Mouse (Mus musculus) CH12.LX (cell line): ENCODE data around the gene Slc6a12. TPM values are rescaled to one million over a fixed set of nuclear protein-coding genes. Genes with fewer than 3 reads are reported as not detected.

Experiments
- DNase-seq: peaks from one replicate; pipeline ENCODE4 v3.0.0-alpha.2; 2013; ENCODE audit errors: extremely low read depth
- H3K27ac ChIP-seq: 2 replicates; pipeline ENCODE4 v1.5.1; 2012; ENCODE audit warnings: low read depth, mild to moderate bottlenecking, control low read depth, moderate library complexity; ENCODE audit not compliant: insufficient read depth
- H3K27me3 ChIP-seq: replicated peaks from 2 replicates; pipeline ENCODE3; 2012; ENCODE audit warnings: inconsistent platforms
- H3K36me3 ChIP-seq, 2 experiments: replicated peaks in 1 of 2; 2 replicates each; pipeline versions ENCODE3 to v1.6.1; 2012; ENCODE audit warnings: inconsistent platforms in 1 of 2, low read length in 1 of 2, mild to moderate bottlenecking in 1 of 2, mixed read lengths in 1 of 2, moderate library complexity in 1 of 2; ENCODE audit not compliant: control insufficient read depth in 1 of 2, insufficient read depth in 1 of 2
- H3K4me1 ChIP-seq, 2 experiments: 2 replicates each; pipeline ENCODE4 v1.6.1; 2012; ENCODE audit warnings: inconsistent platforms in 1 of 2, moderate library complexity in 1 of 2; ENCODE audit not compliant: insufficient read depth in 2 of 2, control insufficient read depth in 1 of 2
- H3K4me2 ChIP-seq: 2 replicates; pipeline ENCODE4 v1.6.1; 2012; ENCODE audit warnings: low read depth, mild to moderate bottlenecking, control low read depth; ENCODE audit not compliant: poor library complexity, insufficient read depth, severe bottlenecking
- H3K4me3 ChIP-seq, 3 experiments: fragments of 150-350 bp in 1 of 3; sonication (generic) in 1 of 3; replicated peaks in 1 of 3; 2 replicates each; pipeline versions ENCODE3 to v1.5.1; 2011 to 2012; ENCODE audit warnings: low read depth in 2 of 3, low read length in 2 of 3, mild to moderate bottlenecking in 2 of 3, moderate library complexity in 2 of 3, control low read depth in 1 of 3, improper control_type of control experiment in 1 of 3, inconsistent platforms in 1 of 3, mixed read lengths in 1 of 3; ENCODE audit not compliant: poor library complexity in 1 of 3
- H3K79me2 ChIP-seq: replicated peaks from 2 replicates; pipeline ENCODE4 v1.6.1; 2012; ENCODE audit warnings: mild to moderate bottlenecking, moderate library complexity; ENCODE audit not compliant: control insufficient read depth, poor library complexity, insufficient read depth, severe bottlenecking; ENCODE audit errors: extremely low read depth
- H3K9ac ChIP-seq: 2 replicates; pipeline ENCODE4 v1.6.1; 2012; ENCODE audit warnings: low read depth, mild to moderate bottlenecking, control low read depth, moderate library complexity; ENCODE audit not compliant: insufficient read depth
- H3K9me3 ChIP-seq: replicated peaks from 2 replicates; pipeline ENCODE3; 2012; ENCODE audit warnings: low read length, inconsistent platforms, mixed read lengths
- BHLHE40 ChIP-seq: IDR thresholded peaks from 2 replicates; pipeline ENCODE4 v1.6.1; 2011; ENCODE audit warnings: mild to moderate bottlenecking, low read depth, low read length, improper control_type of control experiment
- CTCF ChIP-seq, 2 experiments: IDR thresholded peaks in 1 of 2; conservative IDR thresholded peaks in 1 of 2; 2 replicates each; pipeline ENCODE4 v1.5.1; 2011 to 2012; ENCODE audit warnings: low read depth in 2 of 2, low read length in 2 of 2, improper control_type of control experiment in 1 of 2, inconsistent platforms in 1 of 2, mild to moderate bottlenecking in 1 of 2, moderate library complexity in 1 of 2
- EP300 ChIP-seq: IDR thresholded peaks from 2 replicates; pipeline ENCODE4 v1.6.1; 2011; ENCODE audit warnings: low read length, improper control_type of control experiment
- ETS1 ChIP-seq: conservative IDR thresholded peaks from 2 replicates; pipeline ENCODE4 v1.6.1; 2012; ENCODE audit warnings: low read depth, mild to moderate bottlenecking, inconsistent platforms, low read length, improper control_type of control experiment, moderate library complexity
- GABPA ChIP-seq: IDR thresholded peaks from 2 replicates; pipeline ENCODE4 v1.6.1; 2012; ENCODE audit warnings: low read depth, low read length, improper control_type of control experiment, inconsistent platforms; ENCODE audit not compliant: insufficient replicate concordance
- HCFC1 ChIP-seq: IDR thresholded peaks from 2 replicates; pipeline ENCODE4 v1.6.1; 2012; ENCODE audit warnings: low read depth, mild to moderate bottlenecking, inconsistent platforms, low read length, improper control_type of control experiment
- IRF4 ChIP-seq: IDR thresholded peaks from 2 replicates; pipeline ENCODE4 v1.6.1; 2014; ENCODE audit warnings: low read depth, mild to moderate bottlenecking, inconsistent platforms, low read length, improper control_type of control experiment
- MAFK ChIP-seq: IDR thresholded peaks from 2 replicates; pipeline ENCODE4 v1.6.1; 2011; ENCODE audit warnings: low read length, improper control_type of control experiment; ENCODE audit not compliant: insufficient replicate concordance
- MAX ChIP-seq: IDR thresholded peaks from 2 replicates; pipeline ENCODE4 v1.6.1; 2011; ENCODE audit warnings: low read length, improper control_type of control experiment
- MEF2A ChIP-seq: IDR thresholded peaks from 2 replicates; pipeline ENCODE4 v1.6.1; 2014; ENCODE audit warnings: low read depth, mild to moderate bottlenecking, inconsistent platforms, low read length, improper control_type of control experiment, borderline replicate concordance
- MXI1 ChIP-seq: IDR thresholded peaks from 2 replicates; pipeline ENCODE4 v1.6.1; 2011; ENCODE audit warnings: mild to moderate bottlenecking, low read depth, low read length, improper control_type of control experiment
- NELFE ChIP-seq: IDR thresholded peaks from 2 replicates; pipeline ENCODE4 v1.6.1; 2011; ENCODE audit warnings: low read depth, low read length, improper control_type of control experiment
- RCOR1 ChIP-seq: conservative IDR thresholded peaks from 2 replicates; pipeline ENCODE4 v1.6.1; 2012; ENCODE audit warnings: low read depth, mild to moderate bottlenecking, inconsistent platforms, low read length, improper control_type of control experiment
- TCF12 ChIP-seq: IDR thresholded peaks from 2 replicates; pipeline ENCODE4 v1.6.1; 2014; ENCODE audit warnings: low read depth, mild to moderate bottlenecking, inconsistent platforms, low read length, improper control_type of control experiment
- UBTF ChIP-seq: IDR thresholded peaks from 2 replicates; pipeline ENCODE4 v1.6.1; 2012; ENCODE audit warnings: low read depth, mild to moderate bottlenecking, inconsistent platforms, low read length, improper control_type of control experiment, moderate library complexity
- USF1 ChIP-seq: IDR thresholded peaks from 2 replicates; pipeline ENCODE4 v1.6.1; 2014; ENCODE audit warnings: low read depth, mild to moderate bottlenecking, inconsistent platforms, low read length, improper control_type of control experiment
- ZC3H11A ChIP-seq: IDR thresholded peaks from 2 replicates; pipeline ENCODE4 v1.6.1; 2012; ENCODE audit warnings: low read depth, mild to moderate bottlenecking, inconsistent platforms, low read length, improper control_type of control experiment
- ZKSCAN1 ChIP-seq: IDR thresholded peaks from 2 replicates; pipeline ENCODE4 v1.6.1; 2012; ENCODE audit warnings: low read depth, inconsistent platforms, low read length, improper control_type of control experiment, borderline replicate concordance
- ZNF384 ChIP-seq: IDR thresholded peaks from 2 replicates; pipeline ENCODE4 v1.6.1; 2012; ENCODE audit warnings: low read depth, low read length, improper control_type of control experiment, inconsistent platforms
- dilution Hi-C: fragments of 300-500 bp; cut with MboI; formaldehyde crosslinking; loops from 2 replicates; pipeline ENCODE4 v1.14.3; 2020; ENCODE audit warnings: low sequenced_read_pairs; ENCODE audit not compliant: extremely low pct_unique_long_range_greater_than_20kb, extremely low pct_ligation_motif_present
- in situ Hi-C: fragments of 300-500 bp; cut with MboI; formaldehyde crosslinking; loops from 3 replicates; pipeline ENCODE4 v1.14.3; 2019; ENCODE audit warnings: low sequenced_read_pairs, low pct_ligation_motif_present, low pct_unique_long_range_greater_than_20kb, mixed read lengths
- polyA plus RNA-seq: library from polyadenylated mRNA; unstranded; fragments of >175 nt; gene quantifications from 2 replicates; pipeline ENCODE4 v1.2.1, GENCODE M21; 2012; ENCODE audit warnings: low read depth; ENCODE audit not compliant: insufficient read length
- total RNA-seq, 2 experiments: library from RNA; depleted of rRNA; stranded (reverse); fragments of 300-350 nt in 1 of 2; fragments of >200 nt in 1 of 2; gene quantifications; 2 replicates each; pipeline ENCODE4 v1.2.3; 2012 to 2014

Slc6a12 gene
- total and polyA plus RNA-seq, 3 experiments = 0.55 to 2.5 (median 2.5) TPM

GRCm38 (mm10) chr6:121338519-121338896 is 4.4 kb upstream of the Slc6a12 start:
- DNase-seq = no peak
- Histone ChIP-seq H3K9me3 (no peaks in the 10 kb centered on the region), H3K36me3 (peaks cover 0 to 13% of the 10 kb centered on the region in 2 experiments), H3K27ac (no peak overlapping the region), H3K4me2 (no peak overlapping the region), H3K4me1 (peaks cover 25 to 56% of the 10 kb centered on the region in 2 experiments), H3K4me3 (no peak overlapping the region), H3K9ac (no peak overlapping the region), H3K27me3 (no peaks in the 10 kb centered on the region), H3K79me2 (no peaks in the 10 kb centered on the region)
- in situ Hi-C loops = loop anchor here (5.0 to 10.0 kb wide), 2 partner anchors 151 to 196 kb away; no protein-coding TSS in a partner anchor
- TF ChIP-seq CTCF (conservative IDR thresholded peaks at IDR 0.05 in 1 of 2, IDR thresholded peaks at IDR 0.05 in 1 of 2; ENCODE audit: low read depth in 2 of 2, low read length in 2 of 2) (no peak), ZC3H11A (no peak), BHLHE40 (no peak), ZKSCAN1 (no peak), MEF2A (no peak), NELFE (no peak), UBTF (no peak), GABPA (no peak), USF1 (no peak), TCF12 (no peak), ETS1 (no peak), HCFC1 (no peak), MAFK (no peak), MAX (no peak), MXI1 (no peak)
- dilution Hi-C loops = no loop called here

- H3K4me2 ChIP-seq = peak overlapping the region; percentile 8; the same call in 1 of the 2 replicates
- H3K4me1 ChIP-seq = peaks cover 23 to 65% of the 10 kb centered on the region in 2 experiments
- H3K79me2 ChIP-seq = no peaks in the 10 kb centered on the region
- no peaks in the 10 kb centered on the region for H3K27me3 ChIP-seq
- peak; percentile 33 for DNase-seq
- peaks cover 0 to 13% of the 10 kb centered on the region in 2 experiments for H3K36me3 ChIP-seq
- no peak overlapping the region for H3K9ac ChIP-seq
- dilution Hi-C loops = no loop called here
- peak overlapping the region in 1 of 3 experiments; percentile 30 for H3K4me3 ChIP-seq
- TF ChIP-seq ETS1 (peak; percentile 25; the same call in 1 of the 2 replicates), ZNF384 (no peak), EP300 (peak; percentile 79), RCOR1 (no peak), ZKSCAN1 (no peak), ZC3H11A (no peak), IRF4 (0 out of 2 replicates have a peak, but pooled peaks have one; percentile 27), MEF2A (no peak), GABPA (no peak)
- TF ChIP-seq, all 38 proteins: peak for 3
- in situ Hi-C loops = no loop called here
- Histone ChIP-seq H3K9me3 (no peaks in the 10 kb centered on the region), H3K27ac (no peak overlapping the region)
Observed at GRCm38 (mm10) chr6:121341650-121342049, 1.2 kb upstream of the Slc6a12 start.
